Mouse (Mus musculus) kidney, adult 2 months (tissue): ENCODE results near the gene Prim1. TPM values are rescaled to one million over a fixed set of nuclear protein-coding genes. Genes with fewer than 3 reads are reported as not detected.
A peak's percentile ranks its signal among the peaks of the same experiment; 100 is the strongest.

Experiments
- DNase-seq: peaks from one replicate; pipeline ENCODE4 v3.0.0; 2021
- H3K27ac ChIP-seq: fragments of 200-500 bp; 2 replicates; pipeline ENCODE4 v1.5.1; 2012; ENCODE audit warnings: low read depth, low read length, control low read depth, inconsistent platforms; ENCODE audit not compliant: insufficient read depth
- H3K27me3 ChIP-seq: fragments of 200-500 bp; replicated peaks from 2 replicates; pipeline ENCODE4 v1.6.1; 2012; ENCODE audit warnings: mild to moderate bottlenecking, moderate library complexity, low read length, inconsistent platforms; ENCODE audit not compliant: control insufficient read depth, insufficient read depth
- H3K36me3 ChIP-seq: fragments of 200-500 bp; 2 replicates; pipeline ENCODE4 v1.6.1; 2012; ENCODE audit warnings: mild to moderate bottlenecking, moderate library complexity, low read length, inconsistent platforms; ENCODE audit not compliant: control insufficient read depth, insufficient read depth
- H3K4me1 ChIP-seq: fragments of 200-500 bp; 2 replicates; pipeline ENCODE4 v1.6.1; 2011; ENCODE audit warnings: low read length; ENCODE audit not compliant: control insufficient read depth, insufficient read depth
- H3K4me3 ChIP-seq: fragments of 200-500 bp; 2 replicates; pipeline ENCODE4 v1.5.1; 2011; ENCODE audit warnings: mild to moderate bottlenecking, low read depth, low read length, control low read depth; ENCODE audit not compliant: insufficient read depth
- CTCF ChIP-seq: fragments of 200-500 bp; conservative IDR thresholded peaks from 2 replicates; pipeline ENCODE4 v1.5.1; 2011; ENCODE audit warnings: low read depth, mild to moderate bottlenecking, control low read depth, low read length, moderate library complexity, mixed read lengths; ENCODE audit not compliant: insufficient read depth, insufficient read length
- POLR2A ChIP-seq: fragments of 200-500 bp; IDR thresholded peaks from one replicate; pipeline ENCODE4 v1.6.1; 2011; ENCODE audit warnings: low read depth, low read length, control low read depth
- WGBS: fragments of 180-500 bp; shearing (Covaris S2); methylation state at CpG from one replicate; pipeline ENCODE4 v1.1.7; 2018; 5-methylcytosine and 5-hydroxymethylcytosine counted together
- polyA plus RNA-seq: library from polyadenylated mRNA; depleted of rRNA; stranded (reverse); fragments of >200 nt; gene quantifications from 2 replicates; pipeline ENCODE4 v1.2.3, GENCODE M21; 2012

Prim1 gene
- polyA plus RNA-seq, 1 experiment: 3.6 TPM

DNA sequence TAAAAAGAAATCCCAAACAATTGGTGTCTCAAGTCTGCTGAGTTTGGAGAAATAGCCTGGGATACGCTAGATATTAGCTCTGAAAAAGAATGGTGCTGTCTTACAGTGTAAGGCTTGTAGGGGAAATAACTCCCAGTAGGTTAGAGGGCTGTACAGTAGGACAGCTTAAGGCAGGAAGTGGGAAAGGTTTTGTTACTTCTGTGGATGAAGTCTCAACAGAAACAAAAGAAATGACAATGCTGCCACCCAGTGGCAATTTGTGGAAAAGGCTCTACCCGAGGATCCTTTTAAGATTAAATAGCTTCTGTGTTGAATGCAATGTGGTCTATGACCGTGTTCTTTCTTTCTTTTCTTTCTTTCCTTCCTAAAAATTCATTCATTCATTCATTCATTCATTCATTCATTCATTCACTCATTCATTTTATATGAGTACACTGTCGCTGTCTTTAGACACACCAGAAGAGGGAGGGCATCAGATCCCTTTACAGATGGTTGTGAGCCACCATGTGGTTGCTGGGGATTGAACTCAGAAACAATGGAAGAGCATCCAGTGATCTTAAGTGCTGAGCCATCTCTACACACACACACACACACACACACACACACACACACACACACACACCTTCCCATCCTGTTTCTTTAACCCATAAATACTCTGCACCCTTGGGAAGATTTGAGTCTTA, 6.6 kb upstream of the Prim1 start:
- Histone ChIP-seq H3K27me3 (no peaks in the 10 kb centered on the region), H3K4me3 (no peak overlapping the region), H3K36me3 (no peaks in the 10 kb centered on the region), H3K4me1 (no peaks in the 10 kb centered on the region; the same call in 1 of the 2 replicates), H3K27ac (no peak overlapping the region)
- no peak for TF ChIP-seq POLR2A
- TF ChIP-seq CTCF: 0 out of 2 replicates have a peak, but pooled peaks have one; percentile 11
- WGBS: 7% methylated on average over 4 of the region's 4 CpGs
- DNase-seq: peak; percentile 82

DNA sequence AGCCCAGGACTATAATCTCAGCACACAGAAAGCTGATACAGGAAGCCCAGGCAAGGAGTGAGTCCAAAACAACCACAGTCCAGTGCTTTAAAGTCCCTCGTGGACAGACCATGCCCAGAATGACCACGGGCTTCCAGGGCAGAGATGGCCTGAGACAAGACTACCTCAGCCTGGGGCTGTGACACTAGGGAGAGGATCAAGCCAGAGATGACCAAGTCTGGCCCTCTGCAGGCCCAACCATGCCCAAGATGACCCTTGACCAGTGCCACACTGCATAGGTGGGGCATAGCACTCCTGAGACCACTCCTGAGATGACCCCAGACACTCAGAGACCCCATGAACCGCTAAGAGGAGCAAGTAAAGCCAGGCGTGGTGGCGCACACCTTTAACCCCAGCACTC, 5.2 kb upstream of the Prim1 start:
- Histone ChIP-seq H3K4me3 (no peak overlapping the region), H3K27me3 (no peaks in the 10 kb centered on the region), H3K4me1 (no peaks in the 10 kb centered on the region; the same call in 1 of the 2 replicates), H3K36me3 (no peaks in the 10 kb centered on the region), H3K27ac (no peak overlapping the region)
- TF ChIP-seq POLR2A: no peak
- DNase-seq: no peak
- 75% methylated on average over 5 of the region's 5 CpGs for WGBS

DNA sequence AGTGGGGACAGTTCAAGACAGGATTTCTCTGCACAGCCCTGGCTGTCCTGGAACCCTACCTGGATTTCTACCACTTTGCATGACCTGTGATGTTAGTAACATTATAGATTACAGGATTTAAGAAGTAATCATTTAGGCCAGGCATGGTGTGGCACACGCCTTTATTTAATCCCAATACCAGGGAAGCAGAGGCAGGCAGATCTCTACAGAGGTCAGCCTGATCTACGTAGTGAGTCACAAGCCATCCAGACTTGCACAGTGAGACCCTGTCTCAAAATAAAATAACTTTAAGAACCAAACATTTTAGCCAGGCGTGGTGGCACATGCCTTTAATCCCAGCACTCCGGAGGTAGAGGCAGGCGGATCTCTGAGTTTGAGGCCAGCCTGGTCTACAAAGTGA, 7.2 kb downstream of the Prim1 start:
- WGBS: 99% methylated on average over 5 of the region's 5 CpGs
- TF ChIP-seq POLR2A (no peak), CTCF (no peak)
- Histone ChIP-seq H3K36me3 (no peaks in the 10 kb centered on the region), H3K4me3 (no peak overlapping the region), H3K4me1 (no peaks in the 10 kb centered on the region), H3K27me3 (no peaks in the 10 kb centered on the region), H3K27ac (no peak overlapping the region)
- DNase-seq: no peak

DNA sequence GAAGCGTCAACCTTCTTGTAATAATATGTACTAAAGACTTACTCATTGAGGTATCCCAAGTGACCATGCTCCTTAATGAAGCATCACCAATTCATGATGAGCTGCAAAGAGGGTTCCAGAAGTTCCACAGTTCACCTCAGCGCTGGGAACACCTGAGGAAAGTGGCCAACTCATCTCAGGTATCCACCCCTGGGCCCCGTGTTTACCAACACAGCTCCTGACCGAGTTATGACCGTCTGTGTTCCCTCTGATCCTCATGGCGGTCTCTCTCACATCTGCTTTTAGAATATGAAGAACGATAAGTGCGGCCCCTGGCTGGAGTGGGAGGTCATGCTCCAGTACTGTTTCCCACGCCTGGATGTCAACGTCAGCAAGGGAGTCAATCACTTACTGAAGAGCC, 8.5 kb downstream of the Prim1 start:
- WGBS: 92% methylated on average over 10 of the region's 10 CpGs
- Histone ChIP-seq H3K4me1 (no peaks in the 10 kb centered on the region), H3K27ac (no peak overlapping the region), H3K36me3 (no peaks in the 10 kb centered on the region), H3K4me3 (no peak overlapping the region), H3K27me3 (no peaks in the 10 kb centered on the region)
- no peak for DNase-seq
- TF ChIP-seq CTCF (no peak), POLR2A (no peak)

DNA sequence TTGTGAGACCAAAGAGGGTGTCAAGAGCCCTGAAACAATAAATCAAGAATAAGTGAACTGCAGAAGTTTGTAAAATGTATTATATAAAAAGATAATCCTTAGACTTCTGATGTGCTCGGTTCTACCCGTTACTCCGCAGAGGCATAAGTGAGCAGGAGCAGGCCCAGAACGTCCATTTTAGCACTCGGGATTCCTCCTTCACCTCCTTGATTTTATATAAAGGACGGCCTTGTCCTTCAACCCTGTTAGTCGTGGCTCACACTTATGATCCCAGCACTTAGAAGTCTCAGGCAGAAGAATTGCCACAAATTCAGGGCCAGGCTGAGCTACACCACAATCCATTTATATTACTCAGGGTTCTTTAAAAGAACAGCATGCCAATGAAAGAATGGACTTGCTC, 15.0 kb downstream of the Prim1 start:
- no peaks in the 10 kb centered on the region for H3K27me3 ChIP-seq
- no peak overlapping the region for H3K4me3 ChIP-seq
- no peak for DNase-seq
- H3K36me3 ChIP-seq: no peaks in the 10 kb centered on the region
- H3K27ac ChIP-seq: no peak overlapping the region
- peaks cover 4% of the 10 kb centered on the region; the same call in 1 of the 2 replicates for H3K4me1 ChIP-seq
- TF ChIP-seq CTCF (no peak), POLR2A (no peak)
- WGBS: 94% methylated on average over 7 of the region's 7 CpGs

DNA sequence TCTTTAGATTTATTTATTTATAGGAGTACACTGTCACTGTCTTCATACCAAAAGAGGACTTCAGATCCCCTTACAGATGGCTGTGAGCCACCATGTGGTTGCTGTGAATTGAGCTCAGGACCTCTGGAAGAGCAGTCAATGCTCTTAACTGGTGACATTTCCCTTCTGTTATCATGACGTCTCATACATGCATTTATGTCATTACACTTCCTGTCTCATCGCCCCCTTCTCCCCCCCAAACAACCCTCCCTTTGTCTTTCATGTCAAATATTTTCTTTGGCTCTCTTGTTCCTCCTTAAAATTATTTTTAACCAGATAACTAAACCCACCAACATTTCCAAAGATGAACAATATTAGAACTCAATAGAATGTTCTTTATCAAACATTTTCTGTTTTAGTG, 15.9 kb downstream of the Prim1 start:
- no peak for DNase-seq
- H3K4me1 ChIP-seq: peaks cover 5% of the 10 kb centered on the region; the same call in 1 of the 2 replicates
- no peak for TF ChIP-seq POLR2A
- no peak for TF ChIP-seq CTCF
- no peak overlapping the region for H3K27ac ChIP-seq
- no peaks in the 10 kb centered on the region for H3K27me3 ChIP-seq
- WGBS: 51% methylated on average over 2 of the region's 2 CpGs
- no peaks in the 10 kb centered on the region for H3K36me3 ChIP-seq
- no peak overlapping the region for H3K4me3 ChIP-seq

DNA sequence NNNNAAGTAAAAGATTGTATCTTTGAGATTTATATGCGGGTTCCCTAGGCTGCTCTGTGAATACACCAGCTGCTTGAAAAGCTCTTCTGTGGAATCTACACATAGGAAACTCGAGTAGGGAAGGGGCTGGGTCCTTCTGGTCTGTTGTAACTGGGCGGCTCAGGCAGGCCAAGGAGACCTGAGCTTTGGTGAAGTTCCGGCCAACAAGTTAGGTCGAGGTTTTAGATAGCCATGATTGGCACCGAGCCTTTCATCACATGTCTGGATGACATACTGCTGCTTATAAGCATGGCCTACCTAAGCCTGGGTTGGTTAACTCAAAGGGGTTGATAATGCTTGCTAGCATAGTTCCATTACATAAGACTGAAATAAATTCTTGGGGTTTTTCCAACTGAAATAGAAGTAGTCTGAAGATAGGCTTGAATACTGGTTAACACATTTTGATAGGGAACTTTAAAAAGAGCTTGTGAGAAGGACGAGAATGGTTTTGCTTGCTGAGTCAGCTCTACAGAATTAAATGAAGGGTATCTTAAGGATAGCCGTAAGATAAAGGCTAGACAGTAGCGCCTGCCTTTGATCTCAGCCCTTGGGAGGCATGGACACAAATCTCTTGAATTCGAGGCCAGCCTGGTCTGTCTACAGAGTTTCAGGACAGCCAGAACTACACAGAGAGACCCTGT, 21.9 kb downstream of the Prim1 start:
- TF ChIP-seq CTCF (no peak), POLR2A (no peak)
- Histone ChIP-seq H3K4me3 (peak overlapping the region; percentile 96), H3K4me1 (peaks cover 23% of the 10 kb centered on the region; the same call in 1 of the 2 replicates), H3K36me3 (no peaks in the 10 kb centered on the region), H3K27ac (peak overlapping the region; percentile 97), H3K27me3 (no peaks in the 10 kb centered on the region)
- 3% methylated on average over 10 of the region's 10 CpGs for WGBS
- DNase-seq: peak; percentile 70
